Mouse (Mus musculus): ENCODE data around the gene 2210016L21Rik. TPM values are rescaled to one million over a fixed set of nuclear protein-coding genes. Genes with fewer than 3 reads are reported as not detected.
"Not testable (repeated sequence)": the region's sequence is repeated elsewhere in the genome, so short reads cannot be mapped to it uniquely, and the experiment has no call there.

The 2210016L21Rik gene
- polyA plus RNA-seq, 1 experiment, result 20.6 TPM

DNA sequence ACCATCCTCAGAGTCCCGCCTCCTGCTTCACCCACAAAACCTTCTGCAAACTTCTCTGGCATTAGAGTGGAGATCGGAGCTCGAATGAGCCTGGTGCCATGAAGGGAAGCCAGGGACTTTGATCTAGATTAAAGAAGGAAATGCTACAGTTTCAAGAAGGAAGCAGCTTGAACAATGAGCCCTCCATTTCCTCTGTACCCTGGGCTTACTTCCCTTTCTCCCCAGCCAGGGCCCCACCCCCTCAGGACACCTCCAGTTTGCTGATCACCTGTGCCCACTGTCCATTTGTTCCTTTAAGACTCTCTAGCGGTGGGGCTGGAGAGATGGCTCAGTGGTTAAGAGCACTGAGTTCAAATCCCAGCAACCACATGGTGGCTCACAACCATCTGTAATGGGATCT, 25.2 kb upstream of the 2210016L21Rik start:
- H3K4me3 ChIP-seq (ENCODE audit: insufficient read depth, poor library complexity, severe bottlenecking), result no peak overlapping the region
- H3K79me3 ChIP-seq (ENCODE audit: low read depth), result no peaks in the 10 kb centered on the region
- H3K79me2 ChIP-seq (ENCODE audit: control insufficient read depth, insufficient read depth), result no peaks in the 10 kb centered on the region
- no peak overlapping the region for H3ac ChIP-seq (ENCODE audit: control insufficient read depth, insufficient read length, low read depth)
- TF ChIP-seq CTCF (IDR thresholded peaks at IDR 0.05; ENCODE audit: control insufficient read depth, insufficient read depth, insufficient read length), result no peak
- no peak for TF ChIP-seq MAX (IDR thresholded peaks at IDR 0.05)
- TF ChIP-seq FOSL1 (IDR thresholded peaks at IDR 0.05; ENCODE audit: insufficient read depth, low read length, poor library complexity, severe bottlenecking), result no peak
- TF ChIP-seq CEBPB (IDR thresholded peaks at IDR 0.05; ENCODE audit: low read depth), result no peak
- no peak for TF ChIP-seq MYOG (IDR thresholded peaks at IDR 0.05; ENCODE audit: control insufficient read depth, extremely low read depth, insufficient read length)
- TF ChIP-seq MYOD1 (IDR thresholded peaks at IDR 0.05; ENCODE audit: control insufficient read depth, insufficient read length, low read depth), result no peak
- no peaks in the 10 kb centered on the region for H3K27me3 ChIP-seq (ENCODE audit: control insufficient read depth, insufficient read depth, insufficient read length)
- no peaks in the 10 kb centered on the region for H3K36me3 ChIP-seq (ENCODE audit: control insufficient read depth, insufficient read depth)

DNA sequence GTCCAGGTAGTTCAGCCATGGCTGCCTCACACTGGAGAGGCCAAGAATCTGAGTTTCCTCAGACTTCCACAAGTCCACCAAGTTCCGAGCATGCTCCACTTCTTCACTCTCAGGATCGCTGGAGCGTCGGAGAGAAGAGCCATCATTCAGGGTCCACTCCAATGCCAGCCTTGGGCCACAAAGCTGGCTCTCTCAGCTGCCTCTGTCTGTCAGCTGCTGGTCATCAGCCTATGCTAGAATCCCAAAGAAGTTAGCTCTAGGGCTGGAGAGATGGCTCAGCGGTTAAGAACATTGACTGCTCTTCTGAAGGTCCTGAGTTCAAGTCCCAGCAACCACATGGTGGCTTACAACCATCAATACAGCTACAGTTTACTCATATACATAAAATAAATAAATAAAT, 24.6 kb upstream of the 2210016L21Rik start:
- H3K79me2 ChIP-seq (ENCODE audit: control insufficient read depth, insufficient read depth); H3ac ChIP-seq (ENCODE audit: control insufficient read depth, insufficient read length, low read depth); H3K27me3 ChIP-seq (ENCODE audit: control insufficient read depth, insufficient read depth, insufficient read length); H3K79me3 ChIP-seq (ENCODE audit: low read depth); H3K4me3 ChIP-seq (ENCODE audit: insufficient read depth, poor library complexity, severe bottlenecking); H3K36me3 ChIP-seq (ENCODE audit: control insufficient read depth, insufficient read depth): not testable (repeated sequence)

GRCm38 (mm10) chr5:114921551-114922365, 20.2 kb upstream of the 2210016L21Rik start:
- Histone ChIP-seq H3K4me3 (ENCODE audit: insufficient read depth, poor library complexity, severe bottlenecking) (no peak overlapping the region), H3K79me2 (ENCODE audit: control insufficient read depth, insufficient read depth) (no peaks in the 10 kb centered on the region), H3ac (ENCODE audit: control insufficient read depth, insufficient read length, low read depth) (no peak overlapping the region), H3K27me3 (ENCODE audit: control insufficient read depth, insufficient read depth, insufficient read length) (no peaks in the 10 kb centered on the region), H3K36me3 (ENCODE audit: control insufficient read depth, insufficient read depth) (no peaks in the 10 kb centered on the region), H3K79me3 (ENCODE audit: low read depth) (no peaks in the 10 kb centered on the region)
- TF ChIP-seq MAX (IDR thresholded peaks at IDR 0.05) (no peak), MYOG (IDR thresholded peaks at IDR 0.05; ENCODE audit: control insufficient read depth, extremely low read depth, insufficient read length) (no peak), USF1 (IDR thresholded peaks at IDR 0.05; ENCODE audit: low read depth) (no peak), MYOD1 (IDR thresholded peaks at IDR 0.05; ENCODE audit: control insufficient read depth, insufficient read length, low read depth) (no peak), FOSL1 (IDR thresholded peaks at IDR 0.05; ENCODE audit: insufficient read depth, low read length, poor library complexity, severe bottlenecking) (no peak), CTCF (IDR thresholded peaks at IDR 0.05; ENCODE audit: control insufficient read depth, insufficient read depth, insufficient read length) (no peak), CEBPB (IDR thresholded peaks at IDR 0.05; ENCODE audit: low read depth) (no peak)

DNA sequence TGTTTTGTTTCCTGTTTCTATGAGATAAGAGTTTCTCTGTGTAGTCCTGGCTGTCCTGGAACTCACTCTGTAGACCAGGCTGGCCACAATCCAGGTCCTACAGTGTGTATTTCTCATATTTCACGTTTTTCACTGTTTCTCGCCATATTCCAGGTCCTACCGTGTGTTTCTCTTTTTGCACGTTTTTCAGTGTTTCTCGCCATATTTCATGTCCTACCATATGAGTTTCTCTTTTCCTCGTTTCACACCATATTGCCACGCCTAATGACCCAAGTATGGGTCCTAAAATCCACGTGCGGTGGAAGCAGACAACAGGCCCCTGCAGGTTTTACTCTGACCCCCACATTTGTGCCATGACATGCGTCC, 19.6 kb upstream of the 2210016L21Rik start:
- H3K79me3 ChIP-seq (ENCODE audit: low read depth), result no peaks in the 10 kb centered on the region
- H3K79me2 ChIP-seq (ENCODE audit: control insufficient read depth, insufficient read depth), result no peaks in the 10 kb centered on the region
- H3K27me3 ChIP-seq (ENCODE audit: control insufficient read depth, insufficient read depth, insufficient read length), result no peaks in the 10 kb centered on the region
- H3K36me3 ChIP-seq (ENCODE audit: control insufficient read depth, insufficient read depth), result no peaks in the 10 kb centered on the region
- TF ChIP-seq CTCF (IDR thresholded peaks at IDR 0.05; ENCODE audit: control insufficient read depth, insufficient read depth, insufficient read length), result no peak
- no peak for TF ChIP-seq MYOG (IDR thresholded peaks at IDR 0.05; ENCODE audit: control insufficient read depth, extremely low read depth, insufficient read length)
- TF ChIP-seq CEBPB (IDR thresholded peaks at IDR 0.05; ENCODE audit: low read depth), result no peak
- TF ChIP-seq MYOD1 (IDR thresholded peaks at IDR 0.05; ENCODE audit: control insufficient read depth, insufficient read length, low read depth), result no peak
- TF ChIP-seq FOSL1 (IDR thresholded peaks at IDR 0.05; ENCODE audit: insufficient read depth, low read length, poor library complexity, severe bottlenecking), result no peak
- no peak for TF ChIP-seq USF1 (IDR thresholded peaks at IDR 0.05; ENCODE audit: low read depth)
- TF ChIP-seq MAX (IDR thresholded peaks at IDR 0.05), result no peak
- no peak overlapping the region for H3ac ChIP-seq (ENCODE audit: control insufficient read depth, insufficient read length, low read depth)
- H3K4me3 ChIP-seq (ENCODE audit: insufficient read depth, poor library complexity, severe bottlenecking), result no peak overlapping the region

DNA sequence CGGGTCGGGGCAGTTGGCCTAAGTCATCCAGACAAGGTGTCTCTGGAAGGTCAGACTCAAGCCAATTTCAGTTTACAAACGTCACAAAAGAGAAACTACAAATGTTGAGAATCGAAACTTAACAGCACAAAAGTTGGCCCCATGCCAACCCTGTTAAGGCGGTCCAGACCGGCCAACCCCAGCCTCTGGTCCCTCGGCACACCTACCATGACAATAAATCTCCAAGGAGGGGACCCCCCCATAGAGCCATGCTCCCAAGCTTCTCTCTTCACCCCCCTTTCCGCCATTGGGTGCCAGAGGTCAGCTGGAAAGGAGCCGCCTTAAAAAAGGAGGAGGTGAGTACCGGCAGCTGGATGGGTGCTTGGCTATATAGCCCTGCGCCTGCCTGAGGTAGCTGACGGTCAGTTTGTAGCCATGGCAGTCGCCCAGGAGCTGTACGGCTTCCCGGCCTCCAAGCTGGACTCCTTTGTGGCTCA, 18.9 kb upstream of the 2210016L21Rik start, which contains the start of gene Oasl1:
Gene Oasl1 (plus strand): TSS at position 243 of the 476 bp plus-strand sequence.
- TF ChIP-seq CTCF (IDR thresholded peaks at IDR 0.05; ENCODE audit: control insufficient read depth, insufficient read depth, insufficient read length), result no peak
- Histone ChIP-seq H3K27me3 (ENCODE audit: control insufficient read depth, insufficient read depth, insufficient read length) (no peaks in the 10 kb centered on the region), H3ac (ENCODE audit: control insufficient read depth, insufficient read length, low read depth) (no peak within 1 kb of the TSS), H3K79me2 (ENCODE audit: control insufficient read depth, insufficient read depth) (no peaks in the 10 kb centered on the region), H3K79me3 (ENCODE audit: low read depth) (no peaks in the 10 kb centered on the region), H3K36me3 (ENCODE audit: control insufficient read depth, insufficient read depth) (no peaks in the 10 kb centered on the region), H3K4me3 (ENCODE audit: insufficient read depth, poor library complexity, severe bottlenecking) (no peak within 1 kb of the TSS)

- no peaks in the 10 kb centered on the region for H3K36me3 ChIP-seq (ENCODE audit: control insufficient read depth, insufficient read depth)
- H3K4me3 ChIP-seq (ENCODE audit: insufficient read depth, poor library complexity, severe bottlenecking), result no peak overlapping the region
- no peak overlapping the region for H3ac ChIP-seq (ENCODE audit: control insufficient read depth, insufficient read length, low read depth)
- no peaks in the 10 kb centered on the region for H3K79me3 ChIP-seq (ENCODE audit: low read depth)
- H3K27me3 ChIP-seq (ENCODE audit: control insufficient read depth, insufficient read depth, insufficient read length), result no peaks in the 10 kb centered on the region
- no peaks in the 10 kb centered on the region for H3K79me2 ChIP-seq (ENCODE audit: control insufficient read depth, insufficient read depth)
- TF ChIP-seq MYOD1 (IDR thresholded peaks at IDR 0.05; ENCODE audit: control insufficient read depth, insufficient read length, low read depth), result no peak
Measured at GRCm38 (mm10) chr5:114926153-114926684, 15.7 kb upstream of the 2210016L21Rik start.

Measured in C2C12 (cell line).